Mouse (Mus musculus): ENCODE results near the gene Slc25a39.

DNA sequence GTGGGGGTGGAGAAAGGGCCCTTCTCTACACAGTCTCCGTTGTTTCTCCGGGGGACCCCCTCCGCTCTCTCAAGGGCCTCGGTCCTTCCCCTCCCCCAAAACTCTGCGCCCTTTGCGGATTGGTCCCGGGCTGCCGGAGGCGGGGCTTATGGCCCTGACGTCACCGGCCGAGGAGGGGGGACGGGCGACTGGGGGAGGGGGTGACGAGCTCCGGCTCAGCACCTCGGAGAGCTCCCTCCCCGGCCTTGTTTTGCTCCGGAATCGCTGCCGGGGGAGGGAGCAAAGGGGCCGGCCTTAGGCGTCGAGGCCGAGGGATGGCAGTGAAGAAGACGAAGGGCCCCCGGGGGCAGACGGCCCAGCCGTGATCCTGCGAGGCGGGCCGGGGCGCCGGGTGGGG, 14.5 kb downstream of the Slc25a39 start, which contains the start of gene Rundc3a:
- TF ChIP-seq POLR2AphosphoS5 (IDR thresholded peaks at IDR 0.05; ENCODE audit: borderline replicate concordance, low read depth, low read length) = no peak
- no peak for TF ChIP-seq CTCF (IDR thresholded peaks at IDR 0.05 in 2 of 3, conservative IDR thresholded peaks at IDR 0.05 in 1 of 3; ENCODE audit: control insufficient read depth in 1 of 3, insufficient read depth in 1 of 3, low read depth in 2 of 3, low read length in 3 of 3, poor library complexity in 1 of 3, severe bottlenecking in 1 of 3)
- TF ChIP-seq CHD2 (IDR thresholded peaks at IDR 0.05; ENCODE audit: low read length) = no peak
- no peak for TF ChIP-seq EP300 (IDR thresholded peaks at IDR 0.05; ENCODE audit: low read depth in 1 of 2, low read length in 2 of 2)
- no peak for TF ChIP-seq POLR2A (IDR thresholded peaks at IDR 0.05; ENCODE audit: control insufficient read depth in 1 of 2, insufficient read depth in 1 of 2, low read depth in 1 of 2, low read length in 2 of 2, poor library complexity in 1 of 2)
- TF ChIP-seq TBP (IDR thresholded peaks at IDR 0.05; ENCODE audit: low read depth, low read length) = no peak

Data from MEL (cell line).